Mouse (Mus musculus): Measurements from ENCODE around the gene Gpr183.

Gene Gpr183

GRCm38 (mm10) chr14:121955176-121955795, 9.7 kb downstream of the Gpr183 start:
- DNase-seq, result no peak

- no peak for DNase-seq
Measured at GRCm38 (mm10) chr14:121954608-121955007, 10.4 kb downstream of the Gpr183 start.

GRCm38 (mm10) chr14:121954129-121954528, 10.9 kb downstream of the Gpr183 start:
- no peak for DNase-seq

- no peak for DNase-seq
Measured at GRCm38 (mm10) chr14:121952046-121952400, 13.0 kb downstream of the Gpr183 start.

- no peak for DNase-seq
Measured at GRCm38 (mm10) chr14:121951399-121952045, 13.5 kb downstream of the Gpr183 start.

- DNase-seq, result no peak
Measured at GRCm38 (mm10) chr14:121949897-121950296, 15.1 kb downstream of the Gpr183 start.

GRCm38 (mm10) chr14:121949436-121949835, 15.6 kb downstream of the Gpr183 start:
- DNase-seq, result no peak

- DNase-seq, result no peak
Measured at GRCm38 (mm10) chr14:121947966-121948365, 17.0 kb downstream of the Gpr183 start.

GRCm38 (mm10) chr14:121947201-121947760, 17.7 kb downstream of the Gpr183 start:
- DNase-seq, result no peak

- DNase-seq, result no peak
Measured at GRCm38 (mm10) chr14:121946728-121947127, 18.3 kb downstream of the Gpr183 start.

- DNase-seq, result peak; percentile 51 to 52
Measured at GRCm38 (mm10) chr14:121946131-121946530, 18.9 kb downstream of the Gpr183 start.

- no peak for DNase-seq
Measured at GRCm38 (mm10) chr14:121939582-121939981, 25.4 kb downstream of the Gpr183 start.

- no peak for DNase-seq
Measured at GRCm38 (mm10) chr14:121938256-121939191, 26.5 kb downstream of the Gpr183 start.

- DNase-seq, result no peak
Measured at GRCm38 (mm10) chr14:121937601-121938255, 27.3 kb downstream of the Gpr183 start.

- no peak for DNase-seq
Measured at GRCm38 (mm10) chr14:121936856-121937255, 28.1 kb downstream of the Gpr183 start.

- DNase-seq, result no peak
Measured at GRCm38 (mm10) chr14:121936356-121936755, 28.6 kb downstream of the Gpr183 start.

GRCm38 (mm10) chr14:121934597-121934946, 30.4 kb downstream of the Gpr183 start:
- DNase-seq, result no peak

GRCm38 (mm10) chr14:121933906-121934596, 30.9 kb downstream of the Gpr183 start:
- DNase-seq, result no peak

- DNase-seq, result no peak
Measured at GRCm38 (mm10) chr14:121932180-121932579, 32.8 kb downstream of the Gpr183 start.

- DNase-seq, result no peak
Measured at GRCm38 (mm10) chr14:121931594-121931993, 33.4 kb downstream of the Gpr183 start.

- no peak for DNase-seq
Measured at GRCm38 (mm10) chr14:121930731-121931383, 34.1 kb downstream of the Gpr183 start.
